Mouse (Mus musculus) left cerebral cortex, adult 8-10 months (tissue): Measurements from ENCODE around the gene Ctf2. TPM values are rescaled to one million over a fixed set of nuclear protein-coding genes. Genes with fewer than 3 reads are reported as not detected.
"Not testable (repeated sequence)": the region's sequence is repeated elsewhere in the genome, so short reads cannot be mapped to it uniquely, and the experiment has no call there.

Experiments
- DNase-seq, 2 experiments: peaks; one replicate each; pipeline ENCODE4 v3.0.0; 2022; ENCODE audit warnings: low spot score in 2 of 2
- total RNA-seq, 4 experiments: library from RNA; stranded (reverse); gene quantifications; 2 replicates each; pipeline ENCODE4 v1.2.4; 2022

The Ctf2 gene
- total RNA-seq: not detected

DNA sequence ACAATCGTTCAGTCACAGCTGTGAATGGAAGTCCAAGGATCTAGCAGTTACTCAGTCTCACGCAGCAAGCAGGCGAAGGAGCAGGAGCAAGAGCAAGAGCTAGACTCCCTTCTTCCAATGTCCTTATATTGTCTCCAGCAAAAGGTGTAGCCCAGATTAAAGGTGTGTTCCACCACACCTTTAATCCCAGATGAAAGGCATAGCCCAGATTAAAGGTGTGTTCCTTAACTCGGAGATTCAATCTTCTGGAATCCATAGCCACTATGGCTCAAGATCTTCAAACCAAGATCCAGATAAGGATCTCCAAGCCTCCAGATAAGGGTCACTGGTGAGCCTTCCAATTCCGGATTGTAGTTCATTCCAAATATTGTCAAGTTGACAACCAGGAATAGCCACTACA, at the start of gene Ctf2:
Gene Ctf2 (minus strand): TSS at position 101 of the 400 bp plus-strand sequence.
- DNase-seq: not testable (repeated sequence)

- DNase-seq: no peak
These were observed 46.4 kb upstream of the Ctf2 start for GRCm38 (mm10) chr7:127778350-127778749.

DNA sequence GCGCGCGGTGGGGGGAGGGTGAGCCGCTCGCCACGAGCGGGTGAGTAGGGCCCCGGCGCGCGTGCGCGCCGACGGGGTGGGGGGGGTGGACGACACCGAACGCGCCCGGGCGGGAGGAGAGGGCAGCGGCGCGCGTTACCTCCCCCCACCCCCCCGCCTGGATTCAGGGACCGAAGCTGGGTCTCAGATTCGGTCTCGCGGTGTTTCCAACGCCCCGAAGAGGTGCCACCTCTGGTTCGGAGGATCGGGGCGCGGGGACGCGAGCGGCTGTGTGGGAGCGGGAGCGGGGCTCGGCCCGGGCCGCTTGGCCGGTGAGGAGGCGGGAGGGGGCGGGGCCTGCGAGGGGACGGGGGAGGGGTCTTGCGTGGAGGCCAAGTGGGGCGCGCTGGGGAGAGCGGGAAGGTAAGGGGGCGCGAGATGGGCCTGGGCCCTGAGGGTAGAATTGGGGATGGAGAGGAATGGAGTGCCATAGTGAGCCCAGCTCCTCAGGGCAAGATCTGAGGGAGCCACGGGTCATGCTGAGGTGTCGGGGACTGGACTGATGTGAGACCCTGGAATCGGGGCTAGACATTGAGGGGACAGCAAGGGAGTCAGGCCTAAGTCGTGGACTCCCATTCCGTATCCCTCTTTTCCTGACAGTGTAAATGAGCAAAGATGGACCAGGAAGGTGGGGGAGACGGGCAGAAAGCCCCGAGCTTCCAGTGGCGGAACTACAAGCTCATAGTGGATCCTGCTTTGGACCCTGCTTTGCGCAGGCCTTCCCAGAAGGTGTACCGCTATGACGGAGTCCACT, 45.7 kb upstream of the Ctf2 start:
- DNase-seq: peak in 1 of 2 experiments; percentile 37

DNA sequence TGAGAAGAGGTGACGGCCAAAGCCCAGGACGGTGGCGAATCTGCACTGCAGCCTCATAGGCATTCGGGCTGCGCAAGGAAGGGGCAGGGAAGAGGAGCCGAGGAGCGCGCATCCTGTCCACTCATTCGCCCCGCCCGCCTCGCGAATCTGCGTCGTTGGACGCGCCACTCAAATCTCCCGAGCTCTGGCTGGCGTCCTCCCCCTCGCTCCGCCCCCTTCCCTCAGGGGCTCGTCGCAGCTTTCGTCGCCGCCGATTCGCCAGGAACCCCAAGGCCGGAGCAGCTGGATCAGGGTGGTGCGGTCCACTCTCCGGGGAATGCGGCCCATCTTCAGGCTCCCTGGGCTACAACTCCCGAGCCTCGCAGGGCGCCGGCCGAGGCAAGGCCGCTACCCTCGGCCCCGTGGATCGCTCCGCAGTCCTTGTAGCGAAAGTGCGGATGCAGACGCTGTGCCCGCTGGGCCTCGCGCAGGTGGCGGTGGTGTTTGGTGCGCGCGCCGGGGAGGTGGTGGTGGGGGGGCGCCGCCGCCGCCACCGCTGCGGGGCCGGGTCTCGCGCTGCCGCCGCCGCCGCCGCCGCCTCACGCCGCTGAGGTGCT, 45.0 kb upstream of the Ctf2 start:
- peak; percentile 94 to 95 for DNase-seq

GRCm38 (mm10) chr7:127776426-127776825, 44.5 kb upstream of the Ctf2 start, which contains the start of gene Setd1a:
Gene Setd1a, plus strand, starts transcription at chr7:127776670.
- peak; percentile 83 to 84 for DNase-seq

DNA sequence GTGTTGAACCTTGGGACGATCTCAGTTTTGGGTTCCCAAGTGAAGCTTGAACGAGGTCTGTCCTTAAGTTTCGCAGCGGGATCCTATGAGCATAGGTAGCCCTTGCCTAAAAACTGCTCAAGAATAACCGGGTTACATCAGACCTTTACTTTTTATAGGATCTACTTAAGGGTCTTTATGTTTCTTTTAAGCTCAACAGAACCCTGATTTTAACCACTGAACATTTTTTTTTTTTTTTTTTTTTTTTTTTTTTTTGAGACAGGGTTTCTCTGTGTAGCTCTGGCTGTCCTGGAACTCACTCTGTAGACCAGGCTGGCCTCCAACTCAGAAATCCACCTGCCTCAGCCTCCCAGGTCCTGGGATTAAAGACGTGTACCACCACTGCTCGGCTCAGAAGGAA, 43.9 kb upstream of the Ctf2 start:
- not testable (repeated sequence) for DNase-seq

DNA sequence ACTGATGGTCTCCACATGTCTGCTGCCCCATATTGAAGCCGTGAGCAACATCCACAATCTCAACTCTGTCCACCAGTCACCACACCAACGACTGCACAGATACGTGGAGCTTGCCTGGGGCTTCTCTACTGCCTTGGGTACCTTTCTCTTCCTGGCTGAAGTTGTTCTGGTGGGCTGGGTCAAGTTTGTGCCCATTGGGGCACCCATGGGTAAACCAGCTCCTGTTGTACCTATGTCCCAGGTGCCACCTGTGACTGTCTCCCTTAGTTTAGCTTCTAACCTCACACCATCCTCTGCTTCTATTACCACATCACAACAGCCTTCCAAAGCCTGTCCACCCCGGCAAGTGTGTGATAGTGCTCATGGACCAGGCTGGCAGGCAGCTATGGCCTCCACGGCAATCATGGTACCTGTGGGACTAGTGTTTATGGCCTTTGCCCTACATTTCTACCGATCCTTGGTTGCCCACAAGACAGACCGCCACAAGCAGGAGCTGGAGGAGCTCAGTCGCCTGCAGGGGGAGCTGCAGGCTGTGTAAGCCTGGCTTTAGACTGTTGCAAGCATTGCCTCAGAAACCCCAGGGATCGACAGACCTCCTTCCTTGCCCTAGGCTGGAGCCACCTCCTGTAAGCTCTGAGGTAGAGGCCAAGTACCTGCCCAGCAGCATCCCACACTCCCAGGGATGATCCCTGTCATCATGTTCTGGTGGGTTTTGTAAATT, 41.9 kb upstream of the Ctf2 start:
- DNase-seq: no peak

GRCm38 (mm10) chr7:127772557-127772956, 40.6 kb upstream of the Ctf2 start:
- no peak for DNase-seq

- no peak for DNase-seq
These were observed 40.1 kb upstream of the Ctf2 start for GRCm38 (mm10) chr7:127772080-127772479.

DNA sequence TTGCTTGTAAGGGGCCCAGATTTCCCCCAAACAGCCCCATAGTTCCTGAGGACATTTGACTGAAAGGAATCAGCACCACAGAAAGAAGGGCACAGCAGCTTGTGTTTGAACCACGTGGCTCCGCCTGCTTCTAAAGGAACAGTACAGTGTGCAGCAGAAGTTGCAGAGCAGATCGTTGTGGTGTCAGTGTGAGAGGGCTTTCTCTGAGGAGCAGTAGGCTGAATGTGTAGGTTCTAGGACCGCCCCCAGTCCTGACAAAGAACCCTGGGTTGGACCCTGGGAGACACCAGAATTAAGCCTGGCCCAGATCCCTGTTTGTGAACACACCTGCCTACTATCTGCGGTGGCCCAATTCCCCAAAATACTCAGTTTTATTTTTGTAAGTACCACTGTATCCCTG, 39.3 kb upstream of the Ctf2 start:
- DNase-seq: peak in 1 of 2 experiments; percentile 62

DNA sequence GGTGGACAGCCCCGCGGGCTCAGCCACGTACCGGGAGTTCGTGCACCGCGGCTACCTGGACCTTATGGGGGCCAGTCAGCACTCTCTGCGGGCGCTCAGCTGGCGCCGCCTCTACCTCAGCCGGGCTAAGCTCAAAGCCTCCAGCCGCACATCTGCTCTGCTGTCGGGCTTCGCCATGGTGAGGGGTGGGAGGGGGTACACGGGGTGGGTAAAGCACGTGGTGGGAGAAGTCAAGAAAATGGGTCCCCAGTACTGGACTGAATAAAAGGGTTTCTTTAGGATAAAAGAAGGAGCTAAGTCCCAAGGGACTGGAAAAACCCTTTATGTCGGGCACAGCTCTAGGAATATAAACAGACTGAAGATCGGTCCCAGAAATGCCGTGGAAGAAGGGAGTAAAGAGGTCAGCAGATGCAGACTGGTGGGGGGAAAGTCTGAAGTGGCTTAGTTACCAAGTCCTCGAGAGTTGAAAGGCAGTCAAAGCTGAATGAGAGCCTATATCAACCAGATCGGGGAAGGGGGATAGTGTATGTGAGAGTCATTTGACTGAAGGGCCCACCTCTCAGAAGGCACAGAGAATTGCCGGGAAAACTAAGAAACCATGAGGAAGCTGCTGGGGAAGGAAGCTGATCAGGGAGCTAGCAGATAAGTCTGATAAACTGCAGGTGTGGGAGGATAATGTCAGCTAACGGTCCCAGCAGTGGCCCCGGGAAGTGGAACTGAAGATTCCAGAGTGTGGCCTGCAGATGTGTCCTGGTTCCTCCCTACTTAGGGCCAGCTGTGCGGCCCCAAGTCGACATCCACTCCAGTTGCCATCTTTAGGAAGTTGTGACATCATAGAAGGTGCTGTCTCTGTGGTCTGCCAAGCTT, 38.3 kb upstream of the Ctf2 start:
- DNase-seq: no peak

DNA sequence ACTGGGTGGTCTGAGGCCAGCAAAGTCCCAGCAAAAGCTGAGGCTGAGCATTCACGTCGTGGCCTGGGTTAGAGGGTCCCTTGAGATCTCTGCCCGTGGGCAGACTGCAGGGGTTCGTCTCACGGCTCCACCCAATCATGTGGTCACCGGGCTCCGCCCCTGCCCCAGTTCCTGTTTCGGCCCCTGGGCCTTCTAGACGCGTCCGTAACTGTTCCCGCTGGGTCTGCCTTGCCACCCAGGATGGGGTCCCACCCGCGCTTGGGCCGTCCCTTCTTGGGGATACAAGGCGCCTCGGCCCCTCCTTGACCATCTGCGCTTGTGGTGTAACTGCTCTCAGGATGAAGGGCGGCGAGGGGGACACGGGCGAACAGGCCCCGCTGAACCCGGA, 37.7 kb upstream of the Ctf2 start, which contains the start of gene Orai3:
Gene Orai3 (plus strand): TSS at position 165 of the 388 bp plus-strand sequence.
- DNase-seq: peak; percentile 72 to 84

DNA sequence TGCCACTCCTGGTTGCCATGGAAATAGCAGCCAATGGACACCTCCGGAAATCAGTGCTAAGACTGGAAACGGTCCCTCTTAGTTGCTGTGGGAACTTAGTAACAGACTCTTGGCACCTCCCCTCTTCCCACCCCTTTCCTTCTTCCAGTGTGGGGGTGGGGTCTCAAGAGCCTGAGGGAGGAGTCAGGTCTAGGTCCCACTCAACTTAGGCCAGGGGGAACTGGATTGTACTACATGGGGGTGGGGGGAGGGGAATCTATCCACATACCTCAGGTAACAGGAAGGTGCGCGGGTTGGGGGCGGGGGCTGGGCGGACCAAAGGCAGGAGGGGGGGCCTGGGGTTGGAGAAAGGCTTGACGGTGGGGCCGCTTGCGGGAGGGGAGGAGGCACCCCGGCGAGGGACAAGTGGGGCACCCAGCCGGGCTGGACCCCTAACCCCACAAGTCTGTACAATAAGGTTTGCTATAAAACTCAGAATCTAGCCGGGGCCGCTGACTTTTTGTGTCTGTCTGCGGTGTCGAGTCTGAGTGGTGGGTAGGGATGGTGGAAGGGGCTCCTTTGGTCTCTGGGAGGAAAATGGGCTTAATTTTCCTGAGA, 37.1 kb upstream of the Ctf2 start:
- peak in 1 of 2 experiments; percentile 98 for DNase-seq

DNA sequence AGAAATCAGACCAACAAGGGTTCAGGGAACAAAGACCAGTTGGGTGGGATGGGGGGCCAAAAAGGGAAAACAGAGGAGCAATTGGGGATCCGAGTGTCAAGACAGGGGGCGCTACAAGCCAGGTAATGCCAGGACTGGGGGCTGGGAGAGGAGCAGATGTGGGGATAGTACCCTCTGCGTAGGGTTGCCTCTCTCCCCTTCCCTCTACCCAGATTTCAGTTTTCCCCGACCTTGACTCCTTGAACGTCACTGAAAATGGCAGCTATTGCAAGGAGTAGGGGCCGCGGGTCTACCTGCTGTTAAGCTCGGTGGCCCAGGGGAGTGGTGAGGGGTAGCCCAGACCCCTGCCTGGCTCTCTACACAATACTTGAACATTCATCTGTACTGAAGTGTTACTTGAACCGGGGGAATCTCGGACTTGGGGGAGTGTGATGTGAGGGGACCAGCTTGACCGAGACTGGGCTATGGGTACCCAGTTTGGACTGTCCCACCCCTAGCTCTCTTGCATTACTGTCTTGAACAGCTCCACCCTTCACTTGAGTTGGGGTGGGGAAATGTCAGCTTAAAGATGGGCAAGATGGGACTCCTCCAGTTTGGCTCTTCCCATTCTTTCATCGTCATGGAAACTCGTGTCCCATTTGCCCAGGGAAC, 36.5 kb upstream of the Ctf2 start:
- peak; percentile 59 to 98 for DNase-seq

DNA sequence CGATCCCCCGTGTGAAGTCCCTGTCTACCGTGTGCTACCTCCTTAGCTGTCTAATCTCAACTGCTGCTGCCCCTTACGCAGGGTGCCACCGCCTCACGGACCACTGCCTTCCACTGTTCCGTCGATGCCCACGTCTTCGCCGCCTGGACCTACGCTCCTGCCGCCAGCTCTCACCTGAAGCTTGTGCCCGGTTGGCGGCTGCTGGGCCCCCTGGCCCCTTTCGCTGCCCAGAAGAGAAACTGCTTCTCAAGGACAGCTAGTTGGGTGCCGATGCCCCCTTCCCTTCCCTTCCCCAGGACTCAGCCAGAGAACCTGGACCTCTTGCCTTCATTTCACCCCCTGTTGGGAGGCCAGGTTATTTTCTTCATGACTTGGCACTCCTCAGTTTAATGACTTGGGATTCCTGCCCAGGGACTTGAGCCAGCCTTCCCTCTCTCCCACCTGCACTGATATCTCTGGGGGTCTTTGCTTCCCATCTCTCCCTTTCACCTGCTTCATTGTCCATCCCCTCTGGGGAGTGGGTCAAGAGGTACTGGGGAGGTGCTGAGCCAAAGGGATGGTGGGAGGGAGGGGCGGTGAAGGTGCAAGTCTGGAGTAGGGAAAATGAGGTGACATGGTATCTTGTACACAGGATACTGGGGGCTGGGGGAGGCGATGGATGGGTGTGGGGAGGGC, 35.8 kb upstream of the Ctf2 start:
- peak in 1 of 2 experiments; percentile 21 for DNase-seq

DNA sequence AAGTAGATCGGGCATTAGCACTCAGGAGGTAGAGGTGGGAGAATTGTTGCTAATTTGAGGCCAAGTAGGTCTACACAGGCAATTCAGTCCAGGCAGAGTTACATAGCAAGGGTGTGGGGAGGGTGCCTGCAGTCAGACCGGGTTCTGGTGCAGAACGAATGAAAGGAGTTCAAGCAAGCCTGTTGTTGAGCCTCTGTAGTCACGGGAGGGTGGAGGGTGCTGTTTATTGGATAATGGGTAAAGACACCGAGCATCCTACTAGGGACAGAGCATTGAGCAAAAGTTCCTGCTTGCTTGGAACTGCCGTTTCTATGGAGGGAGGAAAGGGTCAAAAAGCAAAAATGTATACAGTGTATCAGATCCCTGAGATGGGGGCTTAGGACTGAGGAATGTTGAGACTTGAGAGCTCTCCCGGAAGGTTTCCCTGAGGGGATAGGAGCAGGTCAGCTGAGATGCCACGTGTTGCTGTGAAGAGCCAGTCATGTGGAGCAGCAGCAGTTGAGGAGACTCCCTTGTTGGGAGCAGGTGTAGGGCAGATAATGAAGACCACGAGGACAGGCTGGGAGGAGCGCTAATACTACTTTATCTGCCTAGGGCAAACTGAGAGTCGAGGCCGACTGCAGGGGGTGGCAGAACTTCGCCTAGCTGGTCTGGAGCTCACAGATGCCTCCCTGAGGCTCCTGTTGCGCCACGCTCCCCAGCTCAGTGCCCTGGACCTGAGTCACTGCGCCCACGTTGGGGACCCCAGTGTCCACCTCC, 35.1 kb upstream of the Ctf2 start:
- DNase-seq: peak in 1 of 2 experiments; percentile 27

- DNase-seq: no peak
These were observed 33.8 kb upstream of the Ctf2 start for GRCm38 (mm10) chr7:127765756-127766155.

- no peak for DNase-seq
These were observed 31.7 kb upstream of the Ctf2 start for GRCm38 (mm10) chr7:127763642-127764041.

GRCm38 (mm10) chr7:127761026-127761425, 29.1 kb upstream of the Ctf2 start:
- DNase-seq: no peak
